Mouse (Mus musculus) E14TG2a.4 (cell line): Measurements from ENCODE around the gene Gba.

Experiments used
- H3K27me3 ChIP-seq: 2 replicates; pipeline ENCODE4 v1.6.1; 2014; ENCODE audit warnings: low read length, control low read depth; ENCODE audit not compliant: insufficient read depth
- H3K36me3 ChIP-seq: 2 replicates; pipeline ENCODE4 v1.6.1; 2014; ENCODE audit warnings: low read length, control low read depth; ENCODE audit not compliant: insufficient read depth
- H3K4me1 ChIP-seq: replicated peaks from 2 replicates; pipeline ENCODE4 v1.6.1; 2014; ENCODE audit warnings: low read depth, low read length, control low read depth
- H3K4me3 ChIP-seq: replicated peaks from 2 replicates; pipeline ENCODE4 v1.5.1; 2014; ENCODE audit warnings: mild to moderate bottlenecking, low read length
- H3K9me3 ChIP-seq: 2 replicates; pipeline ENCODE4 v1.6.1; 2014; ENCODE audit warnings: low read length, control low read depth
- CTCF ChIP-seq: conservative IDR thresholded peaks from 2 replicates; pipeline ENCODE4 v1.5.1; 2014; ENCODE audit warnings: low read length
- NANOG ChIP-seq: IDR thresholded peaks from 2 replicates; pipeline ENCODE4 v1.6.1; 2014; ENCODE audit warnings: borderline replicate concordance, low read length, mixed read lengths
- POU5F1 ChIP-seq: IDR thresholded peaks from 2 replicates; pipeline ENCODE4 v1.6.1; 2014; ENCODE audit warnings: low read length, borderline replicate concordance

The Gba gene

DNA sequence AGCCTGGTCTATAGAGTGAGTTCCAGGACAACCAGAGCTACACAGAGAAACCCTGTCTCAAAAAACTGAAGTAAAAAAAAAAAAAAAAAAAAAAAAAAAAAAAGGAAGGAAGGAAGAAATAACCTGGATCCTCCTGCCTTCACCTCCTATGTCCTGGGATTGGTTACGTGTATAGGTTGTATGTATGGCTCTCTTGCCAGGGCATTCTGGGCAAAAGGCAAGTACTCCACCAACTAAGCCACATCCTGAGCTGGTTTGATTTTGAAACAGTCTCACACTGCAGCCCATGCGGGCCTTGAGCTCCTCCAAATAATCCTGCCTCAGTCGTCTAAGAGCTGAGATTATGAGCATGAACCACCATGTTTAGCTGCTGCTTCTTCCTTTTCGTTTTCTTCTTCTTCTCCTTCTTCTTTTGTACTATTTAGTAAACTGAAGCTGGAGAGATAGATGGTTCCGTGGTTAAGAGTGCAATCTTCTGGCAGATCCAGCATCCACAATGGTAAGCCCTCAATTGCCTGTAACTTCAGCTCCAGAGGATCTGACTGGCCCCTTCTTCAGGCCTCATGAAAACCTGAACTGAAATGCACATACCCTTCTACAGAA lies 39.0 kb upstream of the Gba start:
- no peak for TF ChIP-seq CTCF
- TF ChIP-seq POU5F1, result no peak
- TF ChIP-seq NANOG, result no peak
- Histone ChIP-seq H3K36me3 (peaks cover 31% of the 10 kb centered on the region), H3K4me1 (peaks cover 54% of the 10 kb centered on the region), H3K27me3 (peaks cover 10% of the 10 kb centered on the region), H3K4me3 (peak overlapping the region; percentile 91), H3K9me3 (no peaks in the 10 kb centered on the region)

DNA sequence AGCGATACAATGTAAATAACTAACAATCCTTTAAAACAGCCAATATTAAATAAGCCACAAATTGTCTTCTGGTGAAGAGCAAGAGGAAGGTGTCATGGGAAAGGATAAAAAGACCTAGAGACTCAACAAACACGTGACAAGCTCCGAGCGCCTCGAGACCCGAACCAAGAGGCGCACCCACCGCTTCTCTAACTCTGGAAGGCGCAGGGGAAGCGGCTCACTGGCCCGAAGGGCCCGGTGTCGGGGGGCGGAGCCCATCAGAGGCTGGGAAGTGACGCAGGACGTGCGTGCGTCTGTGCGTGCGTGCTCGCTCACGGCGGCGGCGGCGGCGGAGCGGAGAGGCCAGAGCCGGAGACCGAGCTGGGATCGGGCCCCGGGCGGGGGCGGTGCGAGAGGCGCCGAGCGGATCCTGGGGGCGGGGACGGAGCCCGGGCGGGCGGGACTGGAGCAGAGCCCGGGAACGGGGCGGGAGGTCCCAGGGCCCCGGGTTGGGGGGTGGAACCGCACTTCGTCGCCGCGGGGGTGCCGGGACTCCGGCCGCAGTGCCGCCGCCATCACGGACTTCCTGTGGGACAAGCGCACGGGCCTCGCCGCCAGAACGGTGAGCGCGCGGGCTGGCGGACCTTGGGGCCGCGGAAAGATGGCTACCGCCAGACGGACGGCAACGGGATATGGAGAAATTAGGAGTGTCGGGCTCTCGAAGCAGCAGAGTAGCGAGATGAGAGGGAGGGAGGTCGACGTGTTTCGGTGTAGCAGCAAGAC lies 38.0 kb upstream of the Gba start, which contains the start of gene Clk2:
Gene Clk2, plus strand, starts transcription at position 290 of the 762 bp plus-strand sequence.
- peaks cover 40% of the 10 kb centered on the region for H3K36me3 ChIP-seq
- peak within 1 kb of the TSS; percentile 91 for H3K4me3 ChIP-seq
- TF ChIP-seq NANOG, result no peak
- TF ChIP-seq CTCF, result no peak
- TF ChIP-seq POU5F1, result no peak
- peaks cover 52% of the 10 kb centered on the region for H3K4me1 ChIP-seq
- no peaks in the 10 kb centered on the region for H3K9me3 ChIP-seq
- peaks cover under 1% of the 10 kb centered on the region; the same call in 1 of the 2 replicates for H3K27me3 ChIP-seq

DNA sequence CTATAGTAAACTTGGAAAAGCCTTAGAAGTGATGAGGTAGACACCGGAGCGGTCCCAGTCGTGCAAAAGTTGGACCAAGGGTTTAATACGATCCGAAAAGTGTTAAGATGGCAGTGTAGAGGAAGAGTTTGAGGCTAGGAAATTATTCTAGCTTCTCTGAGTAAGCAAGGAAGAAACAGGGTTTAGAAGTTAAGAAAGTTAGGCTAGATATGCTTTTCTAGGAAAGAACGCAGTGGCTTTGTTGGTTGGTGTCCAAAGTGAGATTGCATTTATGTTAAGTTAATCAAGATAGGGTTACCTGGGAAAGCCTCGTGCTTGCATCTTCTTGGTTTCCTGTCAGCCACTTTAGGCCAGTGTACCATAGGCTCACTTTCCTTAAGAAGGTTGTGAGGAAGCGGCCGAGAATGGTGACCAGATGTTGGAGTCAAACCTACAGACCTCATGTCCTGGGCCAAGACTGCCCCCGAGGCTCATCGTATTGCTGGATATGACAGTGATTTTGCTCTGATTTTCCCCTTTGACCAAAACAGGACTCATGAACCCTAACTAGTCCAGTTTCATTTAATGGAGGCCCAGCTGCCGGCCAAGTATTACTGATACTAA lies 37.4 kb upstream of the Gba start:
- Histone ChIP-seq H3K4me3 (peak overlapping the region; percentile 91), H3K27me3 (no peaks in the 10 kb centered on the region), H3K4me1 (peaks cover 52% of the 10 kb centered on the region), H3K36me3 (peaks cover 47% of the 10 kb centered on the region), H3K9me3 (no peaks in the 10 kb centered on the region)
- TF ChIP-seq POU5F1 (no peak), CTCF (no peak), NANOG (no peak)

DNA sequence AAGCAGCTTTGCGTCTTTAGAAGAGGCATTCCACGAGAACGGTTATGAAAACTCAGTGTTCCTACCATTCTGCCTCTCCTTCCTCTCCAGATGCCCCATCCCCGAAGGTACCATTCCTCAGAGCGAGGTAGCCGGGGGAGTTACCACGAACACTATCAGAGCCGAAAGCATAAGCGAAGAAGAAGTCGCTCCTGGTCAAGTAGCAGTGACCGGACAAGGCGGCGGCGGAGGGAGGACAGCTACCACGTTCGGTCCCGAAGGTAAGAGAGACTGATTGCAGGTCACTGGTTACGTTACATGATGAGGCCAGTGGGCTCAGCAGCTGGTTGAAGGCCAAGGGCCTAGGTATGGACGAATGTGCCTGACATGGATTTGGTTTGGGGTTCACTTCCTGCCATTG lies 35.8 kb upstream of the Gba start:
- H3K27me3 ChIP-seq, result no peaks in the 10 kb centered on the region
- H3K36me3 ChIP-seq, result peaks cover 62% of the 10 kb centered on the region
- no peaks in the 10 kb centered on the region for H3K9me3 ChIP-seq
- peaks cover 50% of the 10 kb centered on the region for H3K4me1 ChIP-seq
- H3K4me3 ChIP-seq, result peak overlapping the region; percentile 13; the same call in 1 of the 2 replicates
- TF ChIP-seq NANOG (no peak), CTCF (no peak), POU5F1 (no peak)

DNA sequence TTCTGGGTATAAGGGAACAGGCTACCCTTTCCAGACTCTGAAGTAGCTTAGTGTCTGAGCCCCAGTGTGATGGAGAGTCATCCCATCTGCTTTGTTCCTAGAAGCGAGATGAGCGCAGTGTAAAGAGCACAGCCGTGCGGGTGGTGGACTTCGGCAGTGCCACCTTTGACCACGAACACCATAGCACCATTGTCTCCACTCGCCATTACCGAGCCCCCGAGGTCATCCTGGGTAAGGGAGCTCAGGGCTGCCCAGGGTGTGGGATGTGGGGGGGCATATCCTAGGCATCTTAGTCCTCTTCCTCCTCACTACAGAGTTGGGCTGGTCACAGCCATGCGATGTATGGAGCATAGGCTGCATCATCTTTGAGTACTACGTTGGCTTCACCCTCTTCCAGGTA lies 27.9 kb upstream of the Gba start:
- Histone ChIP-seq H3K4me1 (peaks cover 27% of the 10 kb centered on the region), H3K4me3 (no peak overlapping the region), H3K27me3 (no peaks in the 10 kb centered on the region), H3K36me3 (peaks cover 85% of the 10 kb centered on the region), H3K9me3 (no peaks in the 10 kb centered on the region)
- TF ChIP-seq CTCF, result no peak
- no peak for TF ChIP-seq POU5F1
- no peak for TF ChIP-seq NANOG

DNA sequence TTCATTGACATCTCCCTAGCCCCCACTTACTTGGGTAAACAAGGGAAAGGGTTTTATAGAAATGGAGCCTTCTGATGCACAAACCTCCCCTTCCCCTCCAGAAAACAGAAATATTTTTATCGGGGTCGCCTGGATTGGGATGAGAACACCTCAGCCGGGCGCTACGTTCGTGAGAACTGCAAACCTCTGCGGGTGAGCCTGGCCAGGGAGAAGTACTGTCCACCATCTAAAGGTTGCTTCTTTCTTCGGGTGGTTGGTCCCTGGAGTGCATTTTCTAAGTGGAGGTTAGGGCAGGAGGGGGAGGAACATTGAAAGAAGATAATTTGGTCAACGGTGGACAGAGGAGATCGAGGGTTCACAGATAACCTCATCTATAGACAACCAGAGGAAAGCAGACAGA lies 27.2 kb upstream of the Gba start:
- H3K36me3 ChIP-seq, result peaks cover 85% of the 10 kb centered on the region
- TF ChIP-seq NANOG, result no peak
- no peak for TF ChIP-seq POU5F1
- no peak for TF ChIP-seq CTCF
- no peak overlapping the region for H3K4me3 ChIP-seq
- H3K9me3 ChIP-seq, result no peaks in the 10 kb centered on the region
- H3K27me3 ChIP-seq, result no peaks in the 10 kb centered on the region
- H3K4me1 ChIP-seq, result peaks cover 29% of the 10 kb centered on the region

DNA sequence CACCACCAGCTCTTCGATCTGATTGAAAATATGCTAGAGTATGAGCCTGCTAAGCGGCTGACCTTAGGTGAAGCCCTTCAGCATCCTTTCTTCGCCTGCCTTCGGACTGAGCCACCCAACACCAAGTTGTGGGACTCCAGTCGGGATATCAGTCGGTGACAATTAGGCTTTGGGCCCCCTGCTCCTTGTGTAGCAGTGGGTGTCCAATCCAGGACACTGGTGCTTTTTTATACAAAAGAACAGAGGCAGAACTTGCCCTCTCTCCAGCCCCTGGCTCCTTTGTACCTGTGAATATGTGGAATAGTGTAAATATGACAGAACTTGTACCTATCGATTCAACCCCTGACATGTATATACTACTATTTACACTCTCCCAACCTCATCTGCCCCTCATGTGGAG lies 26.3 kb upstream of the Gba start:
- Histone ChIP-seq H3K27me3 (no peaks in the 10 kb centered on the region), H3K36me3 (peaks cover 85% of the 10 kb centered on the region), H3K9me3 (no peaks in the 10 kb centered on the region), H3K4me1 (peaks cover 38% of the 10 kb centered on the region), H3K4me3 (no peak overlapping the region)
- TF ChIP-seq NANOG (no peak), POU5F1 (no peak), CTCF (no peak)
